Mouse (Mus musculus) ES-CJ7 (cell line): ENCODE measurements around the gene Srsf2.
A peak's percentile ranks its signal among the peaks of the same experiment; 100 is the strongest.
"Not testable (repeated sequence)": the region's sequence is repeated elsewhere in the genome, so short reads cannot be mapped to it uniquely, and the experiment has no call there.

Experiments used
- DNase-seq: peaks from one replicate; pipeline ENCODE4 v3.0.0; 2011; ENCODE audit warnings: low read depth, low spot score

The Srsf2 gene

DNA sequence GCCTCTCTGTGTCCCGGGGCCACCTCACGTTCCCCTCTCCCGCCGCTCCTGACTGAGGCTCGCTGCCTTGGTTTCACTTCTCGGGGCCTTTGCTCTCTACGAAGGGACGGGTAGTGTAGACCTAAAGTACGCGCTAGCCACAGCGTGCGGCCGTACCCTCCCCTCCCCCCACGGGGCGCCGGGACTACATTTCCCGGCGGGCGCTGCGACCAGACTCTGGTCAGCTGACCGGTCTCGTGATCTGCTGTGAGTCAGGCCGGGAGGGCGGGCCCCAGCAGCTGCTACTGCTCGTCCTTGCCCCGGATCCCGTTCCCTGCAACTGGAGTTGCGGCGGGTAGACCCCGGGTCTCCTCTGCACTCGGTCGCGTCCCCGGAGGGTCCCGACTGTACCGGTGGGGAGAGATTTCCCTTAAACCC is 626 bp upstream of the Srsf2 start:
- peak; percentile 95 for DNase-seq

DNA sequence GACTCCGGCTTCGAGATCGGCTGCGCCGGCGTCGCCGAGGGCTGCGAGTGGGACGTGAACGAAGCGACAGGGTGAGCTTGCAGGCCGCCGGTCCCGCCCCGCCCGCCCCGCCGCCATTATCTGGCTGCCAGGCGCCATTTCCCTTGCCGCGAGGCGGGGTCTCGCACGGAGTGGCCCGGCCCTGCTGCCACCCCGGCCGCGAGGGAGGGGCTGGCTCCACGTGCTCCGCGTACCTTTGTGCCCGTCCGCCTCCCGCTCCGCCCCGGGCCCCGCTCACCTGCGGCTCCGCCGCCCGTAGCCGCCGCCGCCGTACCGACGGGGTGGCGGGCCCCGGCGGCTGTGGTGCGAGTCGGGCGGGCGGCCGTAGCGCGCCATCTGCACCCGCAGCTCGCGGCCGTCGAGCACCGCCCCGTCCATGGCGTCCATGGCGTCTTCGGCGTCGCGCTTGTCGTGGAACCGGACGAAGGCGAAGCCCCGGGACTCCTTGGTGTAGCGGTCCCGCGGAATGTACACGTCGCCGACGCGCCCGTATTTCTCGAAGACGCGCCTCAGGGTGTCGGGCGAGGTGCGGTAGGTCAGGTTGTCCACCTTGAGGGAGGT is 503 bp downstream of the Srsf2 start, which contains the start of gene Mfsd11:
Gene Mfsd11, plus strand, starts transcription at position 150 of the 600 bp plus-strand sequence.
- DNase-seq = no peak

DNA sequence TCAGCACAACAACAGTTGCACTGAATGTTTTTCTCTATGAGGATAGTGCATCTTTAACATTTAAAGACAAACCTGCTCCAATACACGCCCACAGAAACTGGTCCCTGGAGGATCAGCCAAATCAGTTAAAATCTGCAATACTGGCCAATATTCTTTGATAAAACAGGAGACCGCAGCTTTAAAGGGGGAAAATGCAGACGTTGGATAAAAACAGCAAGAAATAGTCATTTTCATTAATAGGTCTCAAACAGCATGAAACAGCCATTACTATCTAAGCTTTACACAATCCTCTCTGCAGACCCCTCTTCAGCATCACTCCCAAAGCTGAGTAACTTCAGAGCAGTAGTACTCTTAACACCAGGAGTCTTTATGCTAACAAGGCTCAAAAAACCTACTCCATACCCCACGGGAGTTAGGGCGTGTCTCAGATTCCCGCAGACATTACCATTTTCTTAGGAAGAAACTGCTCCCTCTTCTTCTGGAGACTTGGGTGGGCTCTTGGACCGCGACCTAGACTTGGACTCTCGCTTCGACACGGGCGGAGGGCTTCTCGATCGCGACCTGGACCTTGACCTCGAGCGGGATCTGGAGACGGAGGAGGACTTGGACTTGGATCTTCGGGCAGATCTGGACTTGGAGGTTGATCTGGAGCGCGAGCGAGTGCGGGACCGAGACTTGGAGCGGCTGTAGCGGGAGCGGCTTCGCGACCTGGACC is 1.2 kb downstream of the Srsf2 start:
- peak; percentile 76 for DNase-seq

DNA sequence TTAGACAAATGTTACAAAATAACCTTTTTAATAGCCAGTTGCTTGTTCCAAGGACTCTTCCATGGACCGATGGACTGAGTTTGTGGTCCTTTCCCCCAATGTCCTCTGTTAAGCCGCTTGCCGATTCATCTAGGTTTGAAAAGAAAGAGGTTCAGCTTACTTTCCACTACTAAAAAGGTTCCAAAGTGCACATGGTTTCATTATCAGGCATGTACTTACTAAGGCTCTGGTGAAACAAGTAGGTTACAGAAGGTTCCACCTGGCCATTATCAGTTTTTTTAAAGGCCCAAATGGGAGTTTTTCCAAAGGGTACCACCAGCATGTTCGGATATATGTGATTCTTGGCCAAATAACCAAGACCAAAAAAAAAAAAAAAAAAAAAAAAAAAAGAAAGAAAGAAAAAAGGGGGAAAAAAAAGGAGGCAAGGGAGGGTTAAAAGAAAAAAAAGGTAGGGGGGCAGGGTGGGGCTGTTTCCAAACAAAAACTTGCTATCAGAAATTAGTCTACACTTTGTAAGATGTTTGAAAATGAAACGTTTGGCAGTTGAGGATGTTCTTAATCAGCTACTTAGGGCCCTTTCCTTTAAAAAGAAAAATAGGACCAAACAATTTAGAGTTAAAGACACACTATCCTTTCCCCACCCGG is 1.9 kb downstream of the Srsf2 start:
- DNase-seq = no peak

DNA sequence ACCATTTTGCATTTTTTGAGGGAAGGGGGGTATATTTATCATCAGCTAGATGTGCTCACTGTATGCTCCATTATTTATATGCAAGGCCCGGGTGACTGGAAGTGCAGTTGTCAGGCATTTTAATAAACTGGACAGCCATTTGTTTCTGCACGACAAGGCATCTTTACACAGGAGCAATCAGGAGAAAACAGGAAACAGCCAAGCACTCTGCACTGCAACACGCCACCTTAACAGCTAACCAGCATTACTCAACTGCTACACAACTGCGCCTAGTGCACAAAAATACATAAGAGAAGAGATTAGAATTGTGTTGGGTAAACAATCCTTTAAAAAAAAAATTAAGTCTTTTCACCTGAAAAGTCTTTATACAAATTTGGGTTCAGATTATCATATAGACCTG is 2.8 kb downstream of the Srsf2 start:
- DNase-seq = no peak

DNA sequence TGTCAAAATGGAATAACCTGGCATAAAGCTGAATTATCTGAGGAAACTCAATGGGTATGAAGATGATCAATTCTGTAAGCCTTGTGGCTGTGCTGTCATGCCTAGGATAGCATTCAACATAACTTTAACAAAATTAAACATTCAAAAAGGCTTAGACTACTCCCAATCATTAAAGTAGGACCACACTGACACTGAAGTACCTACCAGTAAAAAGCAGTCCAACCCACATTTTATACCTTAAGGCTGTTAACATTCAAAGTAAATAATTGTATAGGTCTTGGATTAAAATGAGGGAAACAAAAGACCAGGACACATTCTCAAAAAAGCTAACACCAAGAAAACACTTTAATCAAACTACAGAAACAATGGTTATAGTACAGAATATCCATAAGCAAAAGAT is 3.3 kb downstream of the Srsf2 start:
- DNase-seq = no peak

DNA sequence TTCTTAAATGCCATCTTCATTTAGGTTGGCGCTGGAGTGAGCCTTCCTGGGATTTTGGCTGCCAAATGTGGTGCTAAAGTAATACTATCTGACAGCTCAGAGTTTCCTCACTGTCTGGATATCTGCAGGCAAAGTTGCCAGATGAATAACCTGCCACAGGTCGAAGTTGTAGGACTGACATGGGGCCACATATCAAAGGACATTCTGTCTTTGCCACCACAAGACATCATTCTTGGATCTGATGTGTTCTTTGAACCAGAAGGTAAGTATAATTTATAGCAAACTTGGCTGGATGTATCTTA is 4.1 kb downstream of the Srsf2 start:
- not testable (repeated sequence) for DNase-seq

DNA sequence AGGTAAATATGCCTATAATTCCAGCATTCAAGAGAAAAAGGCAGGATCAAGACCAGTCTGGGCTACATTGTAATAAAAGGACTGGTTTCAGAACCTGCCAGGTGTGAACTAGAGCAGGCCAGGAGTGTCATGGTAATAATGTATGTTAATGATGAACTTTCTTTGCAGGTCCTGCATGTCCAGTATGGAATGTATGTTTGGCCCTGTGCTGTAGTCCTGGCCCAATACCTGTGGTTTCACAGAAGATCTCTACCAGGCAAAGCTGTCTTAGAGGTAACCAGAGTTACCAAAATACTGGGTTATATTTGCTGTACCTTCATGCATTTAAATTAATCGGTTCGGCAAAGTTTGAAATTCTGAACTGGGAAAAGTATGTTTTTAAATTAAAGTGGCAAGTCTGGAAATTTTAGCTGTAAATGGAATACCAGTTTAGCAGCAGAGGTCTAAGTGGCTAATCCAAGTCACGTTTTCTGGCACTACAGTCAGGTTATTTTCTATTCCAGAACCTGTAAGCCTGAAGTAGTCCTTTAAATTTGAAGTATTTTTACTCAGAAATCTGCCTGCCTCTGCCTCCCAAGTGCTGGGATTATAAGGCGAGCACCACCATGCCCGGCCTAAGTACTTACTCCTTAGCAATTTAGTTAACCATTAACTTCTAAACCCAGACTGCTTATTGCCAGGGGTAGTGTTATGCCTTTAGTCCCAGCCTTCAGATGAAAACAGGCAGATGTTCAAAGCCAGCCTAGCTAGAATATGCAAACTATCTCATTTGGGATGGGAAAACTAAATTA is 4.6 kb downstream of the Srsf2 start:
- DNase-seq = no peak

DNA sequence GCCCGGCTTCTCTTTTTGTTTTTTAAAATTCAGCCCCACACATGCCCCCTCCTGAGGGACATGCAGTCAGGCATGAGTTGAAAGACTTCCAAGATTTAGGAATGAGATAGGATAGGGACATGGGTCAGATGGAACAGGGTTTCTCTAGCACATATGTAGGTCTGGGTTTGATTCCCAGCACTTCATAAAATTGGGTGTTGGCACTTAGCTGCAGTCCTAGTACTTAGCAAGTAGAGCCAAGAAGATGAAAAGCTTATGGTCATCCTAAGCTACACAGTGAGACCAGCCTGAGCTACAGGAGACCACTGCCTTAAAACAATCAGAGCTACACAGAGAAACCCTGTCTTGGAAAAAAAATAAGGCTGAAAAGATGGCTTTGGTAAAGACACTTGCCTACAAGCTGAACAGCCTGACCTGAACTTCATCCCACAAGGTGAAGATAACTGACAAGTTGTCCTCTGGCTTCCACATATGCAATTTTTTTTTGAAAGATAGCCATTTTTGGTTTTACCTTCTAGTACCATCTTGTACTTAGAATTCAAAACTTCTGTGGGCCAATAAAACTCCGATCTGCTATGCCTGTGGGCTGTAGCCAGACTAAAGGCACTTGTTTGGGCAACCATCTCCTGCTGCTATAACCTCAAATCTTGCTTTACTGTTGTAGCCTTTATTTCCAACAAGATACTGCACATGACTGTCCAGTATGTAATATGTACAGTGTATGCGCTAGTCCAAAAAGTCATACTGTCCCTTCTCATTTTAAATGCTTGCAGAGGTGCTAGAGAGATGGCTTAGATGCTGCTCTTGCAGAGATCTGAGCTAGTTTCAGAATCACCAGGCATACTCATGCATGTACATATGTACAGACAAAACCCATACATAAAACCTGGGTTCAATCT is 5.5 kb downstream of the Srsf2 start:
- DNase-seq = no peak

DNA sequence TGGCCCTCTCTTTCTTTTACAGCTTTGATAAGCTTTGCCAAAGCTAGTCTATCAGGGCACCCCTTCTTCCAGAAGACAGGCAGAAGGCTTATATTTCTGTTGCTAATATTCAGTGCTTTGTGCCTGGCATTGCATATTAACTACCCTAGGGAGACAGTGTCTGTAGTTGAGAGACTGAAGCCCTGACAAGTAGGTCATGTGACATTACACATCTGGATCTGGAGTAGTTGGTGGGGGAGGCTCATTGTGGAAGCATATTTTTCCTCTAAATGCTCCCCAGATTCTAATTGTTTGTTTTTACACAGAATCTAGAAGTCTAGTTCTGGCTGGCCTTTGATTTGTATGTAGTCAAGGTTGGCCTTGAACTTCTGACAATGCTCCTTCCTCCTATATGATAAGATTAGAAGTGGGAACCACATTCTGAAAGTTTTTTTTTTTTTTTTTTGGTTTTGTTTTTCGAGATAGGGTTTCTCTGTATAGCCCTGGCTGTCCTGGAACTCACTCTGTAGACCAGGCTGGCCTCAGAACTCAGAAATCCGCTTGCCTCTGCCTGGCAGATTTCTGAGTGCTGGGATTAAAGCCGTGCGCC is 6.2 kb downstream of the Srsf2 start:
- DNase-seq = no peak

DNA sequence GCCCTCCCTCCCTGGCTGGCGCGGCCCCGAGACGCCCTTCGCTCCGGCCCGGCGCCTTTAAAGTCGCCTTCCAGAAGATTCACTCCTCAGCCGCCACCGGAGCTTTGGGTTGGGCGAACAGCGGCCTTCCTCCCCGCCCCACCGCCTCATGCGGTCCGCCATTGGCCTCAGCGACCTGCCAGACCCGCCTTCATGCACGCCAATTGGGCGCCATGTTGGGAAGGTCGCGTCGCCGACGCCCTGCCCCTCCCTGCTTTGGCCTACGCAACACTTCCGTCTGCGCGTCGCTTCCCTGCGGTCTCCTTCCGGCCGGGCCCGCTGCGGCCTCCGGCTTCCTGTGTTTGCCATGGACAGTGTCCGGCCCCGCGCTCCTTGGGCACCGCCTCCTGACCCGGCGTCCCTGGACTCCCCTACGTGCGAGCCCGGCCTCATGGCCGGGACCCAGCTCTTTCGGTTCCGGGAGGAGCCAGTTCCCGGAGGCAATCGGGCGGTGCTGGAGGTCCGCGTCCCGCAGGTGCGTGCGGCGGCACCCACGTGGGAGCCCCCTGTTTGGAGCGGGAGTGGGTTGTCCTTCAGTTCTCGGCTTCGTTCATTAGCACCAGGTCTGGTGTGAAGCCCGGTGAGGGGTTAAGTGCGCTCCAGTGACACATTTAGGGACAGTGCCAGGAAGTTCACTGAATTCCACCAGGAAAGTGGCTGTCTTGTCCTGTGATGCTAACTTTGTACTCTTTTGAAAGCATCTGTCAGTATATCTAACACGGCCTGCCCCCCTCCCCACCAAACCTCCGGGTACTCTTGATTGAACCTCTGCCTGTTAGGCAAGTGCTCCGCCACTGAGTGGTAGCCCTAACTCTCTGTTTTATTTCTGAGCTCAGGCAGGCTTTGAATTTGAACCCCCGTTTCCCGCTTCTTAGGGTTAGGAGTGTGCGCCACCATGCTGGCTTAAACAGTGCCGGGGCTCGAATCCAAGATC is 9.3 kb downstream of the Srsf2 start, which contains the start of the genes Mettl23 and Jmjd6:
Gene Mettl23, plus strand, starts transcription at position 18 of the 973 bp plus-strand sequence.
Gene Jmjd6, minus strand, starts transcription at position 189 of the 973 bp plus-strand sequence.
- DNase-seq = peak; percentile 97

DNA sequence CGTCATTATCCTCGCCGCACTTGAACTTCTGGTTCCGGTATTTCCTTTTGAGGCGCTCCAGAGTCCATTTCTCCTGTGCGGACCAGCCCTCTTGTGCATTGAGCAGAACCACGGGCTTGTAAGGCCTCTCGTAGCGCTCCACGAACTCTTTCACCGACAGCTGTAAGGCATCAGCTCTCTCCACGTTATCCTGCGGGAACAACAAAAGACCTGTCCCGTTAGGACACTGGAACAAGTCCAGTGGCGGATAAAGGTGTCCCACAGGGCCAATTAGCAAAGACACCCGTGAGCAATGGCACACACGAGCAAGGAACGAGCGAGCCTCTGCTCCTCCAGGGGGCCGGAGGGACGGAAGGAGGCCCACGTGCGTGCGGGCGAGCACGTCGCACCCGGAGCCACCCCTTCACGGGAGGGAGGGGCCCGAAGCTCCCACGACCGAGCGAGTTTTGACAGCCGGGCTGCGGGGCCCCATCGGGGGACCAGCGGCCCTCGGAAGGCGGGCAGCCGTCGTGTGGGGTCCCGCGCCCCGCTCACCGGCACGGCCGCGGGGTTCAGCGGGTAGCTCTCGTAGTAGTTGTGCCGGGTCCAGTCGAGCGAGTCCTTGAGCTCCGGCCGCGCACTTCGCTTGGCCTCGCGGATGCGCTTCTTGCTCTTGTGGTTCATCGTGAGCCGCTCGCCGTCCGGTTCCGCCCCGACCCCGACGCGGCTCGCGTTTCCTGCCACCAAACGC is 10.2 kb downstream of the Srsf2 start:
- DNase-seq = no peak

DNA sequence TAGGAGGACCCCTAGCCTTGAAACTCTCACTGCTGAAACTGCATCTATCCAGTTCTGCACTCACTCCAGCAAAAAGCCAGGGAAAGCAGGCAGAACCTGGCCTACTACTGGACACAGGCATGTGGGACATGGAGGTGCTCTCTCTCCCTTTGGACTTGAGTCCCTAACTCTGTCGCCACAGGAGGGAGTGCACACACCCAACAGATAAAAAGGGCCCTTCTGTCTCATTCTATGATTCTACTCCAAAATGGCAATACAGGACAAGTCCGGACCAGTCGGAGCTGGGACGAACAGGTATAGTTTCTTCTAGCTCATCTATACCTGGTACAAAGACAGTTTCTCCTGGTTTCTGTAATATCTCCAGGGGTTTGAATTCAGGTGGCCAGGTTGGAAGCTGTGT is 12.1 kb downstream of the Srsf2 start:
- peak; percentile 51 for DNase-seq

DNA sequence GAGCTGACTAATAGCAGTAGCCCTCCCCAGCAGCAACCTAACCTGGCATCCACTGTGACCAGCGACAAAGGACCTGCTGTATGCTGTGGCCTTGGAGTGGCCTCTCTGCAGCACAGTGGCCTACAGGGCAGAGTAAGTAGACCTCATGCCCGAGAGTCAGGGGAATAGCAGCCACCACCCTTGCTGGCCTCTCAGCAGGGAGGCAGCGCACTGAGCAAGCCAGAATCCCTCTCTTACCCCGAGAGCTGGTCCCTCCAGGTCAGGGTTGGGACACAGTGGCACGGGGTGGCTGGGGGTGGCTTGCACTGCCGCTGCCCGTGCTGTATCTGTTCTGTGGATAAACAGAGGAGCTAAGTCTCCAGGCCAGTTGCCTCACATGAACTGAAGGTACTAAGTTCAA is 13.3 kb downstream of the Srsf2 start:
- DNase-seq = no peak

DNA sequence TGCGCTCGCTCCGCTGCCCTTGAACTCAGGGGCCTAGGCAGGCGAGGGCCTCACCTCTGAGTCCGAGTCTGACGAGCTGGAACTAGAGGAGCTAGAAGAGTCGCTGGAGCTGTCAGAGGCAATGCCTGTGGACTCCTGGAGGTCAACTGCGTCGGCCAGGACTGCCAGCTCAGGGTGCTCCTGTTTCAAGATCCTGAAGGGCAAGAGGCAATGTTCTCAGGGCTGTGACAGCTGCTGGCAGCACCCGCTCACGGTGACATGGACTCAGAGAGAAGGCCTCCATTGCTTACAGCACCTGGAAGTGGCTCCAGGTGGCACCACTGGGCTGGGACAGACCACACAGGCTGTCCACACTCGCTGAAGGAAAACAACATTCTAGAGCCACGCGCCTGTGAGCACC is 14.0 kb downstream of the Srsf2 start:
- no peak for DNase-seq

DNA sequence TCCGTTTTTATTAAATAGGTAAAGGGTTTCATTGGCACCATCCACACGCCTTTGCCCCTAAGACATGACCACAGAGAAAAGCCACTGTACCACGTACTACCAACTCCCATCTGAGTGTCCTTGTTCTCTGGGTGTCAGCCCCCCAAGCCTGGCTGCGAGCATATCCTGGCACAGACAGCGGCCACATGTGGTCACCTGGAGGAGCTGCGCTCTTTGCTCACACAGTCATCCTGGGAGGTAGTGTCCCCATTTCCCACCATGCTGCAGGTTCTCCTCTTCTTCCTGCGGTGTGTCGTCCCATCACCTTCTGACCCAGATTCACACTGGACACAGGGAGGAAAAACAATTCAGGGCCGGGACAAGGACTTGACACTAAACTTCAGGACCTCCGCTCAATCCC is 15.5 kb downstream of the Srsf2 start:
- DNase-seq = peak; percentile 46

DNA sequence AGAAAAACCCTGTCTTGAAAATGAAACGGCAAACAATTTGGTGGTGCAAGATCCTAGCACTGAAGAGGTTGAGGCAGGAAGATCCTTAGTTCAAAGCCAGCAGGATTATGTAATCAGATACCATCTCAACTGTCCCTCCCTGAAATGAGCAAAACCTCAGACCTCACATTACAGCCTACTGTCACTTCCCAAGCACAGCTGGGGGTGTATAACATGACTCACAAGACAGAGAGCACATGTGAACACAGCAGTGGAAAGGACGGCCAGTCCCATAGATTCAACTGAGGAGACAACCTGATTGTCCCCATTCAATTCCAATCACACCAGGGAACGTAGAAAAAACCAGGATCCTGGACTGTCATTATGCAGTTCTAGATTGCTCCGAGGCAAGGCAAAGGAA is 16.6 kb downstream of the Srsf2 start:
- no peak for DNase-seq

DNA sequence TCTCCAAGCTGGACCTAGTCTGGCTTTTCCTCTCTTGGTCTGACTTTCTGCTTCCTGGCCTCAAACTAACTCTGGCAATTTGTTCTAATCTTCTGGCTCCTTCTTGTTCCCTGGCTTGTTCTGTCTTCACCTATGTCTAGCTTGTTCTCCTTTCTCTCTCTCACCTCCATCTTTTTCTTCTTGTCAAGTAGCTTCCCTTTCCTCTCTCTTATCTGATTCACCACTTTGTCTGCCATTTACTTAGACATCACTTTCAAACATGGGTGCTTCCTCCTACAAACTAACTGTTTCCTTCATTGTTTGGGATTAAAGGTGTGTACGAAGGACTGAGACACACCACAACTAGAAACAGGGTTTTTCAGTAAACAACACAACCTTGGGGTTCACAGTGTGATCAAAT is 17.9 kb downstream of the Srsf2 start:
- no peak for DNase-seq

DNA sequence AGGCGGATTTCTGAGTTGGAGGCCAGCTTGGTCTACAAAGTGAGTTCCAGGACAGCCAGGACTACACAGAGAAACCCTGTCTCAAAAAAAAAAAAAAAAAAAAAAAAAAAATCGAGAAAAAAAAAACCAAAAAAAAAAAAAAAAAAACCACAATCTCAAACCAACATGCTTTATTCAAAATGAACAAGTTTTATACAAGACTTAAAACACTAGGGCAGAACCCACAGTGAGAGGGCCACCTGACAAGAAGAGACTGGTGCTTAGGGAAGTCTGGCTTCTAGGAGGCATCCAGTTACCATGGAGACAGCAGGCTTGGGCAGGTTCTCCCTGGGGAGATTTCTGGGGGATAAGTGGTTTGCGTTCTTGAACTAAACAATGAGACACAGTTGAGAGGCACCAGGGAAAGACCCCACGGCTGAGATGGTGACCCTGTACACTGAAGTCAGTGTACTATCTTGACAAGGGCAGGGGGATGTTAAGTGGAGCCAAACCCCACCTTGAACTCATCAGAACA is 20.7 kb downstream of the Srsf2 start:
- DNase-seq = no peak
